Mouse (Mus musculus): ENCODE data around the gene Snrnp27.

Gene Snrnp27

DNA sequence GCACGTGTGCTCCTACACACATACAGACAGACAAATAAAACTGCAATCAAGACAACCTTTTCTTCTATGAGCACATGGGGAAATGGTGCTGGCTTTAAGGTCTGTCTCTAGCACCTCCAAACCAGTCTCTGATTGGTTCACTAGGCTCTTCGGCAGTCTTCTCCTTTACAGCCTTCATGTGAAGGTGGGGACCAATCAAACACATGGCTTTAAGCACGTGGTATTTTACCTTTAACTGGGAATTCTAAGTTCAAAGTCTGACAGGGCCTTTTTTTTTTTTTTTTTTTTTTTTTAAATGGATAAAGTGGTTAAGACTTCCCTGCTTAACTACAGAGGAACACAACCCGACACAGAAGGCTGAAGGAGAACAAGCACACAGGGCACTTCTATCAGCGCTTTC is 19.2 kb downstream of the Snrnp27 start:
- in situ Hi-C loops (cut with MboI, MseI): no loop called here

DNA sequence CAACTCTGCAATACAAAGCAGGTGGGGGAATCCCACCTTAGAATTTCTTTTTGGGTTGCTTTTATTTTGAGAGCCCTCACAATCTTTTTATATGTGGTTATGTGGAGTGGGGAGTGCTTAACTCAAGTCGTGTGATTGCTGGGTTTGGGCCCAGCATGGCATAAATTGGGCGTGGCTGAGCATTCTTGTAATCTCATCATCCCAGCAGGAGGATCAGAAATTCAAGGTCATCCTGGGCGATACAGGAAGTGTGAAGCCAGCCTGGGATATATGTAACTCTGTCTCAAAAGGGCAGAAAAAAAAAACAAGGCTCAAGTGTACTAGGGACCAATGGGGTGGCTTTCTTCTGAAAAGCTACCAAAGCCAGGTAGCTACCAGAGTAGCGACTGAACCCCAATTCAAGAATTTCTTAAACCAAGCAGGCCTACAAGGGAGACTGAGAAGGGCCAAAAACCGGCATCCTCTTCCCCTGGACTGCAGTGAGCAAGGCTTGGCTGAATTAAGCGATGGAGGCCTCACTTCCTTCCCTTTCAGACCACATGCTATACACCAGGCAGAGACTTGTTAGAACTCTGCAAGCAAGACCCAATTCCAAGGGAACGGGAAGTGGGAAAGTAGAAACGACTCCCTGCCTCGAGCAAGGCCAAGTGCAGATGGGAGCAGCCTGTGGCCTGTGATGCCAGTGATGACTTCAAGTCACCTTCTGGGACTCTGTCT is 24.0 kb downstream of the Snrnp27 start:
- in situ Hi-C loops (cut with MboI, MseI): loop anchor here (5.0 kb wide), 1 partner anchor 108 kb away; no protein-coding TSS in a partner anchor

- in situ Hi-C loops (cut with MboI, MseI): no loop called here
These were observed 25.8 kb downstream of the Snrnp27 start for GRCm38 (mm10) chr6:86658501-86658900.

- in situ Hi-C loops (cut with MboI, MseI): no loop called here
These were observed 29.9 kb downstream of the Snrnp27 start for GRCm38 (mm10) chr6:86654270-86654916.

- in situ Hi-C loops (cut with MboI, MseI): no loop called here
These were observed 31.3 kb downstream of the Snrnp27 start for GRCm38 (mm10) chr6:86653026-86653425.

GRCm38 (mm10) chr6:86646143-86646542 is 38.2 kb downstream of the Snrnp27 start:
- in situ Hi-C loops (cut with MboI, MseI): loop anchor here (10.0 kb wide), 1 partner anchor 1969 kb away; no protein-coding TSS in a partner anchor

DNA sequence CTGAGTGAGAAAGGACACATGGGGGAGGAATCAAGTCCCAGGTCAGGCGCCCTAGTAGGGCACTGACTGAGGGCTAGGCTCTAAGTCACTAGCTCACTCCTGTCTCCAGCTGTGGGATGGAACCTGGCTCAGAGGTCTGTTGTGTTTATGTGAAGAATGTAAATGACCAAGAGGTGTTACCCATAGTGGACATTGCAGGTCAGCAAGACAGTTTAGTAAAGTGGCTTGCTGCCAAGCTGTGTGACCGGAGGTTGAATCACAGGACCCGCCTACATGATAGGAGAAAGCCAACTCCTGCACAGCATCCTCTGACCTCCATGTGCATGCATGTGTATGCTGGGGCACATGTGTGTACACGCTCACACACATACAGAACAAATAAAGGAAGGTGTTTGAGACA is 38.8 kb downstream of the Snrnp27 start:
- in situ Hi-C loops (cut with MboI, MseI): loop anchor here (10.0 kb wide), 1 partner anchor 1969 kb away; no protein-coding TSS in a partner anchor

- in situ Hi-C loops (cut with MboI, MseI): loop anchor here (10.0 kb wide), 1 partner anchor 1970 kb away; no protein-coding TSS in a partner anchor
These were observed 39.4 kb downstream of the Snrnp27 start for GRCm38 (mm10) chr6:86644775-86645400.

DNA sequence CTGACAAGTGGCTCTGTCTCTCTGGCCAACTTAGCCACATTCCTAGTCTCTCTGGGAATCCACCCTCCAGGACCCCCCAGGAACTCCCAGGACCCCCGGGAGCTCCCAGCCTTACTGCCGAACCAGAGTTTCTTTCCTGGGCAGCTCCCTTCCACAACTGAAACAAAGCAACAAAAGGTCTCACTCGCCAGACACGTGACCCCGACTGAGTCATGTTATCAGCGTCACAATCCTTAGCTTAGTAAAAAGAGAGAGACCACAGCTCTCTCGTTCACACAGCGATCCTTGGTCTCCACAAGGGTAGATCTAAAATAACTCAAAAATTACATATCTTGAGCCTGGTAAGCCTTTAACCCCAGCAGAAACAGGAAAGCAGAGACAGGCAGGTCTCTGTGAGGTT is 42.6 kb downstream of the Snrnp27 start:
- in situ Hi-C loops (cut with MboI, MseI): loop anchor here (10.0 kb wide), 1 partner anchor 1973 kb away; no protein-coding TSS in a partner anchor

DNA sequence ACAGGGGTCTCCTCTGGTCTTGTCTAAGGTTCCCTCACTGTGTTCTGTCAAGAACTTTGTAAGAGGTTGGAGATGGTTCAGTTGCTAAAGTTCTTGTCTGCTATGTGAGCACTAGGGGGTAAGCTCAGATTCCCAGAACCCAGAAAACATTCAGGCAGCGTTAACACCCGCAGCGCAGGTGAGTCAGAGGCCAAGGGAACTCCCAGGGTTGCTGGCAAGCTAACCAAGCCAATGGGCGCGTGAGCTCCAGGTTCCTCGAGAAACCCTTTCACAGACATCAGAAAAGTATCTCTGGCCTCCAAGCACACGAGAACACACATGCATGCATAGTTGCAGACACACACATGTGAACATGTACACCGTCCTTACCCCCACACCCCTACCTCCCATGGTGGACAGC is 43.5 kb downstream of the Snrnp27 start:
- in situ Hi-C loops (cut with MboI, MseI): loop anchor here (10.0 kb wide), 1 partner anchor 1974 kb away; no protein-coding TSS in a partner anchor

DNA sequence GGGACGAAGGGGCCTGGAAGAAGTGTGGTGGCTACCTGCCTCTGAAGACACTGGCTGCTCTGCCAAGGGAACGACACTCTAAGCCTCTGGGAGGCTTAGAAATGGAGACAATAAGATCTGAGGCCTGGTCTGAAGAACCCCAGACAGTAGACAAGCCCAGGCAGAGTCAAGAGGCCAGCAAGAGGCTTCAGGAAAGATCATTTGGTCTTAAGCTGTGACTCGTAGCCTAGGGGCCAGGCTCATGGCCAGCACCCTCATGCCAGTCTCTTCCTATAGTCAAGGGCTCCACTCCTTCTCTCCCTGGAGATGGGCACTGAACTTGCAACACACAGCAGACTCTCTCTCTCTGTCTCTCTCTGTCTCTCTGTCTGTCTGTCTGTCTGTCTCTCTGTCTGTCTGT is 44.2 kb downstream of the Snrnp27 start:
- in situ Hi-C loops (cut with MboI, MseI): loop anchor here (10.0 kb wide), 1 partner anchor 1975 kb away; no protein-coding TSS in a partner anchor

DNA sequence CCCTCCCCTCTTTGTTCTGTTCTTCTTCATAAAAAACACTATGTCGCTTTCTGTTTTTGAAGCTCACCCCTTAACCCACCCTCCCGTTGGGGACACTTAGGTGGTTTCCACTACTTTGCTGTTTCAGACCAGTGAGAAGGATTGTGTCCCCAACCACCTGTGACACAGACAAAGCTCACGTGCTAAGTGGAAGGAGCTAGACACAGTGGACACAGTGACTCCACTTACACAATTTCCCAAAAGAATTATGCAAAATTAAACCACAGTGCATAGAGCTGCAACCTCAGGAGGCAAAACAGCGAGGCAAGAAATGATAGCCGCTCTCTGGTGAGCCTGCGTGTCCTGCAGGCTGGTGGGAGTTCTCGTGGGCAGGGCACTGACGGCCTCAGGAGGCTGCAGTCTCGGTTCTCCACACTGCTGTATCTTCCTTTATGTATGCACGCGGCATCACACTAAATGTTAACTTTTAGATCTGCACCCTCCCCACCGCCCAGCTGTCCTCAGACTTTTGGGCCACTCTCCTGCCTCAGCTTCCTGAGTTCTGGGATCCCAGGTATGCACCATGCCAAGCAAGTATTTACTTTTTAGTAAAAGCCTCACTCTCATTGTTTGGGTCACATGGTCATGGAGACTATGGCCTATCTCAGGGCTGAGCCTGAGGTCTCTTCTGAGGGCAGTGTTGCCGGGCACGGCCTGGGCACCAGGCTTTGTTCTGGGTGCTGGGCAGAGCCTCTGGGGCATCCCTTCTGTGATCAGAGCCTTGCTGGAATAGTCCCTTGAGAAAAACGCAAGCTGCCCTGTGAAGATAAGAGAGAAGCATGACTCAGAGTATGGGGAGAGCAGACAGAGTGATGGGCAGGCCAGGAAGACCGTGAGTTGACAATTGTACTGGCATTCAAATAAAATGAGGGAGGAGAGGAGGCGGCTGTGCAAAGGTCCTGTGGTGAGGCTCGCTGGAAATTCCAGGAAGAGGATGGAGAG is 44.9 kb downstream of the Snrnp27 start:
- in situ Hi-C loops (cut with MboI, MseI): loop anchor here (10.0 kb wide), 1 partner anchor 1975 kb away; no protein-coding TSS in a partner anchor

GRCm38 (mm10) chr6:86638434-86638833 is 45.9 kb downstream of the Snrnp27 start:
- in situ Hi-C loops (cut with MboI, MseI): no loop called here

DNA sequence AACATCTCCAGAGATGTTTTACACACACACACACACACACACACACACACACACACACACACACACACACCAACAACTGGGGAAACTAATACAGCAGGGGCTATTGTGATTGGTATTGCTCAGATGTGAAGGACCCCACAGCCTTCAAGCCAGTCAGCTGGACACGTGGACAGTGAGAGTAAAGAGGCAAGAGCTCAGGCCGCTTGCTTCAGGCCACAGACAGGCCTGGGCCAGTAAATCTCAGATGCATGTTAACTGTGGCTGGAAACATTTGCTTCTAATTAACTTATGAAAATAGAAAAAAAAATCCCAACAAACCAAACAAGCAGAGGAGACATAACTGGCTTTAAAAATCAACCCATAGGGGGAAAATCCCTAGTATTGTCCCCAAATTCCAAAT is 46.5 kb downstream of the Snrnp27 start:
- in situ Hi-C loops (cut with MboI, MseI): no loop called here

DNA sequence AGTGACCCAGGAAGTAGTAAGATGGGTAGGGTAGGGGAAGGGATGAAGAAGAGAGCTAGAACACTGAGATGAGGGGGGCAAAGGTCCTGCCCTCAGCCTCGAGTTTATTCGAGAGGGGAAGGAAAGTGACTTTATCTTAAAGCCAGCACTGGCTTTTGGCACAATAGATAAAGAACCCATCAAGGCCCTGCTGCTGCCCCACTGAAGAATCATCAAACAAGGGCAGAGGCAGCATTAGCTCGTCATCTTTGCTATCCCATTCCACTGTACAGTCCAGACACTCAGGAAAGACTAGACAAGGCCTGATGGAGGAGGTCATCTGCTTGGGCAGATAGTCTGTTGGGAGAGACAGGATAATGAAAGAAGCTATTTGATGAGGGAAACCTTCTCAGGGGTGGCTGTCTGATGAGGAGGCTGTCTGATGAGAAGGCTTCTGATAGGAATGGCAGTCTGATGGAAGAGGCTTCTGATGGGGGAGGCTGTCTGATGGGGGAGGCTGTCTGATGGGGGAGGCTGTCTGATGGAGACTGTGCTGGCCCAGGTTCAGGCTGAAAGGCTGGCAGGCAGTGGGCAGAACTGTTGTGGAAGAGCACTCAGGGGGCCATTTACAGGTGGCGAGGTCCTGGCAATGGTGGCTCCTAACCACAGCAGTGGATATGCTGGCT is 47.0 kb downstream of the Snrnp27 start:
- in situ Hi-C loops (cut with MboI, MseI): no loop called here

DNA sequence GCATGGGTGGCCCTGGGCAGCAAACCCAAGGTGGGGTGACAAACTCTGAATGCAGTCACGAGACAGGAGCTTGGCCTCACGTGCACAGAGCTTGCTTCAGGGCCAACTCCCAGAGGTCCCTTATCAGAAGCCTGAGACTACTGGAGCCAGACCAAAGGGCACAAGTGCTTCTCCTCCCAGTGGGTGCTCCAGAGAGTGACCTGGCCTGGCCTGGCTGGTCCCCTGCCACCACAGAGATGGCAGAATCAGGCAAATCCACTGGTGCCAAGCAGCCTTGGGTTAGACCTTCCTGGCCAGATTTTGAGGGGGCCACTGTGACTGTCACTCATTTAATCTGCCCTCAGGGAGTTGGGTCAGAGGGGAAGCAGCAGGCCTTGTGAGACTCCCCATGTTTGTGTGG is 47.8 kb downstream of the Snrnp27 start:
- in situ Hi-C loops (cut with MboI, MseI): no loop called here

- in situ Hi-C loops (cut with MboI, MseI): no loop called here
These were observed 54.2 kb downstream of the Snrnp27 start for GRCm38 (mm10) chr6:86630141-86630540.

DNA sequence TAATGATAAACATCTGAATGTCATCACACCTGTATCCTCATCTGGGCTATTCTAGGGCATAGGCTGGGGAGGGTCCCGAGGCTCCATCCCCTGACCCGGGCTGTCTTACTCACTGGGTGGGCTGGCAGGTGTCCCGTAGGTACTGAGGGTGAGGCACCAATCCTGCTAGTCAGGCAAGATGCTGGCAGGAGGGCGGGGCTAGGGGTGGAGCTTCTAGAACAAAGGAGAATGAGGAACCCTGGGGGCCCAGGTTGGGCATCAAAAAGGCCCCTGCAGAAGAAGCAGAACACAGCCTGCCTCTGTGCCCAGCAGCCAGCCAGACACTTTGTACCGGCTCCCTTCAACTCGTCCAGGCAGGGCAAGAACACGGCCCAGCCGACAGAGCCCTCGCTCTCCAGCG is 56.4 kb downstream of the Snrnp27 start, which contains the start of gene Asprv1:
TSS of gene Asprv1 (plus strand) at position 219 of the 400 bp plus-strand sequence.
- in situ Hi-C loops (cut with MboI, MseI): no loop called here
